Mouse (Mus musculus) testis, adult 2 months (tissue): Measurements from ENCODE around the gene Usp18. TPM values are rescaled to one million over a fixed set of nuclear protein-coding genes. Genes with fewer than 3 reads are reported as not detected.

Source experiments
- H3K27ac ChIP-seq: fragments of 200-500 bp; 2 replicates; pipeline ENCODE4 v1.5.1; 2012; ENCODE audit warnings: low read depth, low read length; ENCODE audit not compliant: control insufficient read depth, insufficient read depth
- H3K27me3 ChIP-seq: fragments of 200-500 bp; 2 replicates; pipeline ENCODE4 v1.6.1; 2012; ENCODE audit warnings: mild to moderate bottlenecking, low read length, moderate library complexity; ENCODE audit not compliant: control insufficient read depth, insufficient read depth
- H3K36me3 ChIP-seq: fragments of 200-500 bp; 2 replicates; pipeline ENCODE4 v1.6.1; 2012; ENCODE audit warnings: mild to moderate bottlenecking, low read length; ENCODE audit not compliant: control insufficient read depth, insufficient read depth
- H3K4me1 ChIP-seq: fragments of 200-500 bp; 2 replicates; pipeline ENCODE4 v1.6.1; 2012; ENCODE audit warnings: low read length; ENCODE audit not compliant: control insufficient read depth, insufficient read depth
- H3K4me3 ChIP-seq: fragments of 200-500 bp; 2 replicates; pipeline ENCODE4 v1.5.1; 2012; ENCODE audit warnings: low read depth, mild to moderate bottlenecking, low read length, moderate library complexity, mixed read lengths; ENCODE audit not compliant: control insufficient read depth
- CTCF ChIP-seq: fragments of 200-500 bp; IDR thresholded peaks from 2 replicates; pipeline ENCODE4 v1.5.1; 2012; ENCODE audit warnings: low read depth, mild to moderate bottlenecking, inconsistent platforms, low read length, moderate library complexity; ENCODE audit not compliant: control insufficient read depth, insufficient read depth, insufficient replicate concordance
- POLR2A ChIP-seq: fragments of 200-500 bp; IDR thresholded peaks from 2 replicates; pipeline ENCODE4 v1.6.1; 2012; ENCODE audit warnings: low read depth, mild to moderate bottlenecking, inconsistent platforms, low read length, moderate library complexity; ENCODE audit not compliant: control insufficient read depth
- polyA plus RNA-seq: library from polyadenylated mRNA; depleted of rRNA; stranded (reverse); fragments of >200 nt; gene quantifications from 2 replicates; pipeline ENCODE4 v1.2.3, GENCODE M21; 2012

The Usp18 gene
- polyA plus RNA-seq, 1 experiment: 0.49 TPM

- H3K27ac ChIP-seq: no peak overlapping the region
- H3K27me3 ChIP-seq: no peaks in the 10 kb centered on the region
- H3K4me1 ChIP-seq: peaks cover 2% of the 10 kb centered on the region
- TF ChIP-seq CTCF: no peak
- no peak for TF ChIP-seq POLR2A
- H3K4me3 ChIP-seq: peak overlapping the region; percentile 67
- H3K36me3 ChIP-seq: no peaks in the 10 kb centered on the region
Observed at GRCm38 (mm10) chr6:121210926-121211289, 34.8 kb upstream of the Usp18 start.

GRCm38 (mm10) chr6:121211743-121212142, 34.0 kb upstream of the Usp18 start:
- Histone ChIP-seq H3K4me3 (peak overlapping the region; percentile 67), H3K27ac (no peak overlapping the region), H3K4me1 (peaks cover 2% of the 10 kb centered on the region), H3K27me3 (no peaks in the 10 kb centered on the region), H3K36me3 (no peaks in the 10 kb centered on the region)
- TF ChIP-seq POLR2A (no peak), CTCF (no peak)

GRCm38 (mm10) chr6:121212988-121213387, 32.7 kb upstream of the Usp18 start:
- no peak for TF ChIP-seq POLR2A
- TF ChIP-seq CTCF: no peak
- Histone ChIP-seq H3K27ac (no peak overlapping the region), H3K27me3 (no peaks in the 10 kb centered on the region)

GRCm38 (mm10) chr6:121214221-121214620, 31.5 kb upstream of the Usp18 start:
- Histone ChIP-seq H3K36me3 (no peaks in the 10 kb centered on the region), H3K4me1 (peaks cover 2% of the 10 kb centered on the region), H3K27me3 (no peaks in the 10 kb centered on the region), H3K4me3 (no peak overlapping the region), H3K27ac (no peak overlapping the region)
- TF ChIP-seq POLR2A (no peak), CTCF (no peak)

More at GRCm38 (mm10) chr6:121212988-121213387, 32.7 kb upstream of the Usp18 start:
- Histone ChIP-seq H3K4me3 (peak overlapping the region; percentile 61; the same call in 1 of the 2 replicates), H3K4me1 (peaks cover 2% of the 10 kb centered on the region), H3K36me3 (no peaks in the 10 kb centered on the region)

- H3K27ac ChIP-seq: no peak overlapping the region
- no peaks in the 10 kb centered on the region for H3K36me3 ChIP-seq
- peaks cover 2% of the 10 kb centered on the region for H3K4me1 ChIP-seq
- no peak for TF ChIP-seq POLR2A
- TF ChIP-seq CTCF: no peak
- H3K27me3 ChIP-seq: no peaks in the 10 kb centered on the region
- no peak overlapping the region for H3K4me3 ChIP-seq
Observed at GRCm38 (mm10) chr6:121214667-121215330, 30.9 kb upstream of the Usp18 start.

GRCm38 (mm10) chr6:121215336-121215735, 30.4 kb upstream of the Usp18 start:
- Histone ChIP-seq H3K4me3 (no peak overlapping the region), H3K4me1 (peaks cover 2% of the 10 kb centered on the region)
- TF ChIP-seq CTCF: no peak
- no peak for TF ChIP-seq POLR2A

GRCm38 (mm10) chr6:121215896-121216295, 29.8 kb upstream of the Usp18 start:
- no peak overlapping the region for H3K4me3 ChIP-seq
- H3K27ac ChIP-seq: no peak overlapping the region
- TF ChIP-seq CTCF: no peak
- TF ChIP-seq POLR2A: no peak
- no peaks in the 10 kb centered on the region for H3K27me3 ChIP-seq
- no peaks in the 10 kb centered on the region for H3K36me3 ChIP-seq
- no peaks in the 10 kb centered on the region; the same call in 1 of the 2 replicates for H3K4me1 ChIP-seq

More at GRCm38 (mm10) chr6:121215336-121215735, 30.4 kb upstream of the Usp18 start:
- Histone ChIP-seq H3K27me3 (no peaks in the 10 kb centered on the region), H3K36me3 (no peaks in the 10 kb centered on the region), H3K27ac (no peak overlapping the region)
